Mouse (Mus musculus): ENCODE measurements at regions not wholly inside any gene's neighbourhood (a gene's known extent, or its start where the extent isn't known, plus 50 kb on each side); places are given as distances from the start of the nearest gene placed in this dataset.

- H3K4me1 ChIP-seq (ENCODE audit: control insufficient read depth, insufficient read depth, low read length), result no peaks in the 10 kb centered on the region
- no peak for TF ChIP-seq POLR2A (IDR thresholded peaks at IDR 0.05; ENCODE audit: extremely low read depth, insufficient read depth, low read length)
- peak; percentile 48 for TF ChIP-seq CTCF (IDR thresholded peaks at IDR 0.05; ENCODE audit: low read depth, low read length)
- H3K36me3 ChIP-seq (ENCODE audit: control insufficient read depth, insufficient read depth, low read length), result no peaks in the 10 kb centered on the region
- DNase-seq (ENCODE audit: extremely low read depth, low read depth, low spot score), result peak; percentile 48
- WGBS, result 32% methylated on average over 15 of the region's 15 CpGs
- no peak overlapping the region for H3K27ac ChIP-seq (replicated peaks; ENCODE audit: insufficient read depth, low read depth, low read length)
- no peaks in the 10 kb centered on the region for H3K27me3 ChIP-seq (ENCODE audit: control insufficient read depth, insufficient read depth, low read length)
- no peak overlapping the region for H3K4me3 ChIP-seq (ENCODE audit: insufficient read depth, low read depth, low read length)
- H3K79me2 ChIP-seq (ENCODE audit: control insufficient read depth, insufficient read depth, low read length), result no peaks in the 10 kb centered on the region
- no peak overlapping the region; the same call in 1 of the 2 replicates for H3K9ac ChIP-seq (ENCODE audit: low read depth, low read length)
Measured at GRCm38 (mm10) chr2:174858011-174858834, 97.8 kb downstream of the Edn3 start.

GRCm38 (mm10) chr2:174858835-174859215 lies 98.4 kb downstream of the Edn3 start:
- Histone ChIP-seq H3K4me3 (ENCODE audit: insufficient read depth, low read depth, low read length) (no peak overlapping the region), H3K36me3 (ENCODE audit: control insufficient read depth, insufficient read depth, low read length) (no peaks in the 10 kb centered on the region), H3K79me2 (ENCODE audit: control insufficient read depth, insufficient read depth, low read length) (no peaks in the 10 kb centered on the region), H3K4me1 (ENCODE audit: control insufficient read depth, insufficient read depth, low read length) (no peaks in the 10 kb centered on the region), H3K9ac (ENCODE audit: low read depth, low read length) (no peak overlapping the region; the same call in 1 of the 2 replicates), H3K27me3 (ENCODE audit: control insufficient read depth, insufficient read depth, low read length) (no peaks in the 10 kb centered on the region), H3K27ac (replicated peaks; ENCODE audit: insufficient read depth, low read depth, low read length) (no peak overlapping the region)
- WGBS, result 58% methylated on average over 2 of the region's 2 CpGs
- no peak for DNase-seq (ENCODE audit: extremely low read depth, low read depth, low spot score)
- TF ChIP-seq POLR2A (IDR thresholded peaks at IDR 0.05; ENCODE audit: extremely low read depth, insufficient read depth, low read length), result no peak
- TF ChIP-seq CTCF (IDR thresholded peaks at IDR 0.05; ENCODE audit: low read depth, low read length), result no peak

DNA sequence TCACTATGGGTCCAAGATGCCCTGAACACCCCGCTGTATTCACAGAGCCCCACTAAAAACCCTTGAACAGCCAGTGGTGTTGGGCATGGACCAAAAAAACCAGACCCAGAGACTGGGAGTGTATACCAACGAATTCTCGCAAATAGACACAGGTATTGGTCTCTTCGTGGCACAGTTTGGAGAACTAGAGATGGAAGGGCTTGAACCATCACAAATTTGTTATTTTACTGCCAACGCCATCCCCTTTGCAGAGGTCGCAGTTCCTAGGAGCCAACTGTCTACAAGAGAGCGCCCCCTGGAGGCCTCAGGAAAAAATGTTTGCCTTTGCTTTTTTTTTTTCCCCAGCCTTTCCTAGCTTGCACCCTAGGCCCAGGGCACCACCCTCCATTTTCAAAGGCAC lies 99.1 kb downstream of the Edn3 start:
- peak; percentile 17 for DNase-seq (ENCODE audit: extremely low read depth, low read depth, low spot score)
- H3K27ac ChIP-seq (replicated peaks; ENCODE audit: insufficient read depth, low read depth, low read length), result no peak overlapping the region
- H3K36me3 ChIP-seq (ENCODE audit: control insufficient read depth, insufficient read depth, low read length), result no peaks in the 10 kb centered on the region
- no peak overlapping the region for H3K9ac ChIP-seq (ENCODE audit: low read depth, low read length)
- peak; percentile 58 for TF ChIP-seq CTCF (IDR thresholded peaks at IDR 0.05; ENCODE audit: low read depth, low read length)
- TF ChIP-seq POLR2A (IDR thresholded peaks at IDR 0.05; ENCODE audit: extremely low read depth, insufficient read depth, low read length), result no peak
- no peaks in the 10 kb centered on the region for H3K79me2 ChIP-seq (ENCODE audit: control insufficient read depth, insufficient read depth, low read length)
- no peaks in the 10 kb centered on the region for H3K27me3 ChIP-seq (ENCODE audit: control insufficient read depth, insufficient read depth, low read length)
- 40% methylated on average over 7 of the region's 7 CpGs for WGBS
- H3K4me3 ChIP-seq (ENCODE audit: insufficient read depth, low read depth, low read length), result no peak overlapping the region
- H3K4me1 ChIP-seq (ENCODE audit: control insufficient read depth, insufficient read depth, low read length), result no peaks in the 10 kb centered on the region

DNA sequence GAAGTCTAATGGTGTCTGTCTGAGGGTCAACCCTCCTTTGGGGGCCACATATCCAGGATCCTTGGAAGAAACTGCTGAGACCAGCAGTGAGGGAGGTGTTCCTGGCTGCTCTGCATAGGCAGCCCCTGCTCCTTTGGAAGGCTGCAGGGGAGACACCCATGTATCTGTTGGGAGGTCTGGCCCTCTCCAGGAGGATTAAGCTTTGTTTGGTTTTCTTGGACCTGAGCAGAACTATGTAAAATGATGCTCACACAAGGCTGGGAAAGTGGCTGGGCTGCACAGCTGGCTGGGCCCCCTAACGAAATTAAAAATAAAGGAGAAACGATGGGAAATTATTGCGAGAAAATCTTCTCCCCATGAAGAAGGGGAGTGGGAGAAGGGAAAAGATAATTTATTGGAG lies 104.2 kb downstream of the Edn3 start:
- H3K4me1 ChIP-seq (ENCODE audit: control insufficient read depth, insufficient read depth, low read length), result no peaks in the 10 kb centered on the region
- H3K9ac ChIP-seq (ENCODE audit: low read depth, low read length), result no peak overlapping the region
- no peaks in the 10 kb centered on the region for H3K27me3 ChIP-seq (ENCODE audit: control insufficient read depth, insufficient read depth, low read length)
- 83% methylated on average over 3 of the region's 3 CpGs for WGBS
- no peak for DNase-seq (ENCODE audit: extremely low read depth, low read depth, low spot score)
- H3K27ac ChIP-seq (replicated peaks; ENCODE audit: insufficient read depth, low read depth, low read length), result no peak overlapping the region
- H3K4me3 ChIP-seq (ENCODE audit: insufficient read depth, low read depth, low read length), result no peak overlapping the region
- no peaks in the 10 kb centered on the region for H3K79me2 ChIP-seq (ENCODE audit: control insufficient read depth, insufficient read depth, low read length)
- no peaks in the 10 kb centered on the region for H3K36me3 ChIP-seq (ENCODE audit: control insufficient read depth, insufficient read depth, low read length)
- TF ChIP-seq CTCF (IDR thresholded peaks at IDR 0.05; ENCODE audit: low read depth, low read length) (no peak), POLR2A (IDR thresholded peaks at IDR 0.05; ENCODE audit: extremely low read depth, insufficient read depth, low read length) (no peak)

DNA sequence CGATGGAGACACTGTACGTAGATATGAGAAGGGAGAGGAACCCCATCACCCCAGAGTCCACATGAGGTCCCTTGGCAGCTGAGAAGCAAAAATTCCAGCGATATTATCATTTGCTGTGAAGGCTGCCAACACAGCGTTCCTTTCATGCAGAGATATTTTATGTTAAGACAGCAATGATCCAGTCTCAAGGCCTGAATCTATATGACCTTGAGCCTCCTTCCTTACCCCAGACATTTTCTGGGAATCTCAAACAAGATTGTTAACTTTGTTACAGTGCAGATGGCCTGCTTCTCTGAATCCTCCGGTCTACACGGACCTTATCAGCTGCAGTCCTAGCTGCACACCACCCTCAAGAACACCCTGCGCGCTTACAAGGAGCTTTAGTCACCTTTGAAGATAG lies 106.1 kb downstream of the Edn3 start:
- 70% methylated on average over 8 of the region's 8 CpGs for WGBS
- Histone ChIP-seq H3K4me1 (ENCODE audit: control insufficient read depth, insufficient read depth, low read length) (no peaks in the 10 kb centered on the region), H3K4me3 (ENCODE audit: insufficient read depth, low read depth, low read length) (no peak overlapping the region), H3K27me3 (ENCODE audit: control insufficient read depth, insufficient read depth, low read length) (no peaks in the 10 kb centered on the region), H3K79me2 (ENCODE audit: control insufficient read depth, insufficient read depth, low read length) (no peaks in the 10 kb centered on the region), H3K27ac (replicated peaks; ENCODE audit: insufficient read depth, low read depth, low read length) (no peak overlapping the region), H3K36me3 (ENCODE audit: control insufficient read depth, insufficient read depth, low read length) (no peaks in the 10 kb centered on the region), H3K9ac (ENCODE audit: low read depth, low read length) (no peak overlapping the region)
- DNase-seq (ENCODE audit: extremely low read depth, low read depth, low spot score), result no peak
- TF ChIP-seq CTCF (IDR thresholded peaks at IDR 0.05; ENCODE audit: low read depth, low read length) (no peak), POLR2A (IDR thresholded peaks at IDR 0.05; ENCODE audit: extremely low read depth, insufficient read depth, low read length) (no peak)

DNA sequence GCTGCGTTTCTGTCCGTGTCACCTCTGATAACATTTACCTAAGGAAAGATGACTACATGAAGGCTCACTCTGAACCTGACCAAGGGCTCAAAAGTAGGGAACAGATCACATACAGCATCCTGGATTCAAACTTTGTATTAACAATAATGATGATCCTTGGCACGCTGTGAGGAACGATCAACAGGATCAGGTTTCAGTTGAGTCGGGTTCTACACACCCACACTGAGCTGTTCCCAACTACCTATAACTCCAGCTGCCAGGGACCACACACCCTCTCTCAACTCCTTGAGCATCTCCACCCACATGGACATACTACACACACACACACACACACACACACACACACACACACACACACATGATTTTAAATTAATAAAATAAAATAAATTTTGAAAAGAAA lies 107.0 kb downstream of the Edn3 start:
- Histone ChIP-seq H3K4me1 (ENCODE audit: control insufficient read depth, insufficient read depth, low read length) (no peaks in the 10 kb centered on the region), H3K9ac (ENCODE audit: low read depth, low read length) (no peak overlapping the region), H3K4me3 (ENCODE audit: insufficient read depth, low read depth, low read length) (no peak overlapping the region), H3K27me3 (ENCODE audit: control insufficient read depth, insufficient read depth, low read length) (no peaks in the 10 kb centered on the region), H3K27ac (replicated peaks; ENCODE audit: insufficient read depth, low read depth, low read length) (no peak overlapping the region), H3K36me3 (ENCODE audit: control insufficient read depth, insufficient read depth, low read length) (no peaks in the 10 kb centered on the region), H3K79me2 (ENCODE audit: control insufficient read depth, insufficient read depth, low read length) (no peaks in the 10 kb centered on the region)
- TF ChIP-seq CTCF (IDR thresholded peaks at IDR 0.05; ENCODE audit: low read depth, low read length), result no peak
- TF ChIP-seq POLR2A (IDR thresholded peaks at IDR 0.05; ENCODE audit: extremely low read depth, insufficient read depth, low read length), result no peak
- DNase-seq (ENCODE audit: extremely low read depth, low read depth, low spot score), result no peak
- 64% methylated on average over 5 of the region's 5 CpGs for WGBS
